Mouse (Mus musculus): Measurements from ENCODE around the gene Rab40c. TPM values are rescaled to one million over a fixed set of nuclear protein-coding genes. Genes with fewer than 3 reads are reported as not detected.

Rab40c gene
- total and polyA plus RNA-seq, 3 experiments, result 3.7 to 23.2 TPM; not detected in 1

DNA sequence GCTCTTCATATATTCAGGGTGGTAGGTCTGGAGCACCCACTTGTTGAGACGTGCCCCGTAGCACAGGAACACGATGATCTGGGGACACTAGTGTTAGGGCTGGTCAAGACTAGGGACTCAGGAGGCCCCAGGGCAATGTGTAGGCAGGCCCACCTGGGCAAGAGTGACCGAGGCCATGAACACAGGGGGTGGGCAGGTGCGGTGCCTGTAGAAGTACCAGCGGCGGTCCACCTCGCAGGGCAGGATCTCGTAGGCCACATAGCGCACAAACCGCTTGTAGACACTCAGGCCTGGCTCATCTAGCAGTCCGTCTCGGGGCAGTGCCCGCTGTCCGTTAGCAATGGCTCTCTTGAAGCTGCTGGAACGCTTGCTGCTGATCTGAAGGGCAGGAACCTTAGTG, 83.7 kb downstream of the Rab40c start:
- DNase-seq (ENCODE audit: low read depth, low spot score), result no peak
- Histone ChIP-seq H3K27ac (ENCODE audit: control insufficient read depth, low read depth, low read length) (no peak overlapping the region), H3K9me3 (replicated peaks; ENCODE audit: insufficient read depth, low read length) (no peaks in the 10 kb centered on the region), H3K79me2 (ENCODE audit: control insufficient read depth, insufficient read depth, low read length, poor library complexity) (peaks cover 36% of the 10 kb centered on the region), H3K9ac (ENCODE audit: control insufficient read depth, low read depth, low read length, poor library complexity, severe bottlenecking) (no peak overlapping the region), H3K4me1 (ENCODE audit: control insufficient read depth in 1 of 2, insufficient read depth in 2 of 2, low read length in 2 of 2) (peaks cover 2 to 18% of the 10 kb centered on the region in 2 experiments; a peak in 3 of 4 replicates), H3K27me3 (ENCODE audit: control insufficient read depth in 1 of 2, insufficient read depth in 2 of 2, low read length in 2 of 2) (no peaks in the 10 kb centered on the region), H3K4me3 (ENCODE audit: control insufficient read depth in 1 of 2, insufficient read depth in 1 of 2, low read depth in 2 of 2, low read length in 2 of 2) (no peak overlapping the region), H3K36me3 (ENCODE audit: control insufficient read depth in 1 of 2, insufficient read depth in 2 of 2, low read length in 2 of 2) (peaks cover 0 to 6% of the 10 kb centered on the region in 2 experiments; a peak in 2 of 4 replicates)
- TF ChIP-seq MAZ (IDR thresholded peaks at IDR 0.05; ENCODE audit: low read depth, low read length) (no peak), ETS1 (IDR thresholded peaks at IDR 0.05; ENCODE audit: low read depth, low read length) (no peak), HCFC1 (IDR thresholded peaks at IDR 0.05; ENCODE audit: low read depth, low read length) (no peak), ELF1 (IDR thresholded peaks at IDR 0.05; ENCODE audit: low read depth, low read length) (no peak), TCF12 (IDR thresholded peaks at IDR 0.05; ENCODE audit: low read depth, low read length) (no peak), KAT2A (conservative IDR thresholded peaks at IDR 0.05; ENCODE audit: low read depth, low read length) (no peak), NELFE (IDR thresholded peaks at IDR 0.05; ENCODE audit: low read depth, low read length) (no peak), TAL1 (IDR thresholded peaks at IDR 0.05; ENCODE audit: low read length) (no peak), JUND (IDR thresholded peaks at IDR 0.05; ENCODE audit: low read depth, low read length) (no peak), GATA1 (IDR thresholded peaks at IDR 0.05; ENCODE audit: low read depth, low read length) (no peak), TBP (IDR thresholded peaks at IDR 0.05; ENCODE audit: low read depth, low read length) (no peak), EP300 (IDR thresholded peaks at IDR 0.05; ENCODE audit: low read depth in 1 of 2, low read length in 2 of 2) (no peak), MAFK (IDR thresholded peaks at IDR 0.05; ENCODE audit: borderline replicate concordance, low read depth, low read length) (no peak), CHD1 (IDR thresholded peaks at IDR 0.05; ENCODE audit: low read depth, low read length) (no peak), ZC3H11A (IDR thresholded peaks at IDR 0.05; ENCODE audit: low read depth, low read length) (no peak)

GRCm38 (mm10) chr17:25835301-25835700, 84.2 kb downstream of the Rab40c start:
- Histone ChIP-seq H3K9ac (ENCODE audit: control insufficient read depth, low read depth, low read length, poor library complexity, severe bottlenecking) (no peak overlapping the region), H3K27me3 (ENCODE audit: control insufficient read depth in 1 of 2, insufficient read depth in 2 of 2, low read length in 2 of 2) (no peaks in the 10 kb centered on the region), H3K4me3 (ENCODE audit: control insufficient read depth in 1 of 2, insufficient read depth in 1 of 2, low read depth in 2 of 2, low read length in 2 of 2) (no peak overlapping the region), H3K27ac (ENCODE audit: control insufficient read depth, low read depth, low read length) (no peak overlapping the region), H3K9me3 (replicated peaks; ENCODE audit: insufficient read depth, low read length) (no peaks in the 10 kb centered on the region), H3K79me2 (ENCODE audit: control insufficient read depth, insufficient read depth, low read length, poor library complexity) (peaks cover 40% of the 10 kb centered on the region), H3K4me1 (ENCODE audit: control insufficient read depth in 1 of 2, insufficient read depth in 2 of 2, low read length in 2 of 2) (peaks cover 2 to 21% of the 10 kb centered on the region in 2 experiments; a peak in 3 of 4 replicates), H3K36me3 (ENCODE audit: control insufficient read depth in 1 of 2, insufficient read depth in 2 of 2, low read length in 2 of 2) (peaks cover 0 to 6% of the 10 kb centered on the region in 2 experiments; a peak in 2 of 4 replicates)
- TF ChIP-seq BHLHE40 (IDR thresholded peaks at IDR 0.05; ENCODE audit: borderline replicate concordance, low read depth, low read length) (no peak), TBP (IDR thresholded peaks at IDR 0.05; ENCODE audit: low read depth, low read length) (no peak), USF1 (IDR thresholded peaks at IDR 0.05; ENCODE audit: low read depth, low read length) (no peak), USF2 (IDR thresholded peaks at IDR 0.05; ENCODE audit: borderline replicate concordance in 1 of 2, insufficient read depth in 1 of 2, low read depth in 1 of 2, low read length in 2 of 2) (no peak), EP300 (IDR thresholded peaks at IDR 0.05; ENCODE audit: low read depth in 1 of 2, low read length in 2 of 2) (no peak), POLR2AphosphoS2 (IDR thresholded peaks at IDR 0.05; ENCODE audit: low read length) (no peak), RCOR1 (IDR thresholded peaks at IDR 0.05; ENCODE audit: low read depth, low read length) (no peak), JUND (IDR thresholded peaks at IDR 0.05; ENCODE audit: low read depth, low read length) (no peak), MYC (IDR thresholded peaks at IDR 0.05; ENCODE audit: low read depth, low read length) (no peak)
- no peak for DNase-seq (ENCODE audit: low read depth, low spot score)

Measured in MEL (cell line).